Mouse (Mus musculus) heart, embryonic 11.5 days (tissue): ENCODE results near the gene Sh3bp4. TPM values are rescaled to one million over a fixed set of nuclear protein-coding genes. Genes with fewer than 3 reads are reported as not detected.

ENCODE experiments used
- ATAC-seq: fragments of 200-750 bp; cut with Nextera tagmentation; replicated peaks from 2 replicates; pipeline ENCODE4 v1.8.0; 2017; ENCODE audit warnings: moderate library complexity; ENCODE audit not compliant: insufficient number of reproducible peaks, low FRiP score, low TSS enrichment
- H3K27ac ChIP-seq: fragments of 300-500 bp; sonication (generic); 2 replicates; pipeline ENCODE4 v1.5.1; 2014; ENCODE audit warnings: mild to moderate bottlenecking, low read depth, low read length
- H3K27me3 ChIP-seq: fragments of 300-500 bp; sonication (generic); 2 replicates; pipeline ENCODE4 v1.6.1; 2014; ENCODE audit warnings: mild to moderate bottlenecking, low read length, mixed read lengths; ENCODE audit not compliant: control insufficient read depth, insufficient read depth
- H3K36me3 ChIP-seq: fragments of 300-500 bp; sonication (generic); 2 replicates; pipeline ENCODE4 v1.6.1; 2014; ENCODE audit warnings: mild to moderate bottlenecking, low read length, moderate library complexity, mixed read lengths; ENCODE audit not compliant: control insufficient read depth, insufficient read depth
- H3K4me1 ChIP-seq: fragments of 300-500 bp; sonication (generic); 2 replicates; pipeline ENCODE4 v1.6.1; 2014; ENCODE audit warnings: low read length; ENCODE audit not compliant: control insufficient read depth, insufficient read depth
- H3K4me2 ChIP-seq: fragments of 300-500 bp; sonication (generic); 2 replicates; pipeline ENCODE4 v1.6.1; 2014; ENCODE audit warnings: mild to moderate bottlenecking, moderate library complexity
- H3K4me3 ChIP-seq: fragments of 300-500 bp; sonication (generic); 2 replicates; pipeline ENCODE4 v1.5.1; 2014; ENCODE audit warnings: low read depth, low read length
- H3K9ac ChIP-seq: fragments of 300-500 bp; sonication (generic); 2 replicates; pipeline ENCODE4 v1.6.1; 2014; ENCODE audit warnings: mild to moderate bottlenecking, low read depth, low read length, moderate library complexity
- H3K9me3 ChIP-seq: fragments of 300-500 bp; sonication (generic); replicated peaks from 2 replicates; pipeline ENCODE4 v1.6.1; 2016; ENCODE audit warnings: low read length; ENCODE audit not compliant: control insufficient read depth
- WGBS: fragments of 180-500 bp; shearing (Covaris S2); extraction: QIAGEN DNeasy Blood & Tissue Kit; methylation state at CpG from one replicate; pipeline ENCODE4 v1.1.7; 2014; ENCODE audit not compliant: insufficient replicate concordance; 5-methylcytosine and 5-hydroxymethylcytosine counted together
- polyA plus RNA-seq: library from polyadenylated mRNA; unstranded; fragments of >200 nt; fragmentation: Nextera tagmentation; extraction: Ambion mirVana; gene quantifications from 2 replicates; pipeline ENCODE4 v1.2.1, GENCODE M21; 2014

Sh3bp4 gene
- polyA plus RNA-seq, 1 experiment from 2014 or later: 15.3 TPM

DNA sequence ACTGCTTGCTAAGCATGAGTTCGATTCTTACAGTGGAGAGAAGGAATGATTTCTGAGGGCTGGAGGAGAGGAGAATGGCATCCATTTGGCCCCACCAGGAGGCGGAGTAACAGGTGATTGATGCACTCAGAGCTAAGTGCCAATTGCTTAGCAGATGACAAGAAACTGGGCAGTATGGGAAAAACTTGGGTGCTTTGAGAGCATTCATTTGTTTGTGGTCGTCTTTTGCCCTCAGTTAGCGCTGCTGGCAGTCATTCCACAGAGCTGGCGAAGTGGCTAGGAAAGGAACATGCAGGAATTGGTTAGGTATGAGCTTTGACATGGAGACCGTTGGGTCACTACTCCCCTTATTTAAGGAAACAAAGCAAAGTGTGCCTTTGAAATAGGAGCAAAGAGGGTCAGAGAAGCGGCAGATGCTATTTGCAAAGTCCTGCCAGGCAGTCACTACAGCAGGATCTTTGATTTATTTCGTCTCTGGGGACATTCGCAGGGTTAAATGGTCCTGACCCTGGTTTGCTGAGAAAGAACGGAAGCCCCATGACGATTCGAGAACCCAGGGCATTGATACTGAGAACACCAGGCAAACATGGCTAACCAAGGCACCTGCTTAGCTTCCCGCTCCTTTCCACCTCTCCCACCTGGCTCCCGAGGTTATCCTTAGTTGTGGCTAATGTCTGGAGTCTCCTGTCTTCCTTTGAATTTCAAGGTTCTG is 12.1 kb downstream of the Sh3bp4 start:
- no peak for ATAC-seq
- 71% methylated on average over 14 of the region's 14 CpGs for WGBS
- Histone ChIP-seq H3K36me3 (no peaks in the 10 kb centered on the region), H3K9me3 (no peaks in the 10 kb centered on the region), H3K4me2 (no peak overlapping the region), H3K27ac (no peak overlapping the region), H3K9ac (no peak overlapping the region), H3K4me1 (peaks cover 42% of the 10 kb centered on the region), H3K27me3 (no peaks in the 10 kb centered on the region), H3K4me3 (no peak overlapping the region)

DNA sequence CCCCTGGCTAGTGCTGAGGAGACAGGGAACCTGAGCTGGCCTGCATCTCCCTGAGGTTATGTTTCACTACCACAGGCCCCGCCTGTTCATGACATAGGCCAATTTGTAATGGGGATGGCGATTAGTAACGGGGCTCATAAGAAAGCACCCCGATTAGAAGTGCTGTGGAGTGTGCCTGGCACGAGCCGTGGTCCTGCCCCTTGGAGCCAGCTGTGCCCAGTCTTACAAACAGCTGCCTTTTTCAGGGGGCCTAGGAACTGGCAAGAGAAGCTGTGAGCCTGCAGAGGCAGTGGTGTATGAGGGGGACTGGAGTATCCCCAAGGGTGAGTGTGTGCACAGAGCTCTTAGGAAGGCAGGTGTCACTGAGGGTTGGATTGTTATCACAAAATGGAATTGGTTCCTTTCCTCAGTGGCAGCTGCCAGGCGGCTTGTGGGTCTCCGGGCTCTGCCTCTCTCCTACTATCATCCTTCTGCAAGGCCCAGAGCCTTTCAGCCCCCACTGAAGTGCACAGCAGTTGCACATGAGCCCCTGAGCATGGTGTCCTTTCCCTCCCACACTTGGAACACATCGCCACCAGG is 16.4 kb downstream of the Sh3bp4 start:
- H3K4me3 ChIP-seq: no peak overlapping the region
- H3K27ac ChIP-seq: no peak overlapping the region
- H3K9ac ChIP-seq: 0 out of 2 replicates have a peak overlapping the region, but pooled peaks have one; percentile 12
- H3K27me3 ChIP-seq: no peaks in the 10 kb centered on the region
- no peaks in the 10 kb centered on the region for H3K36me3 ChIP-seq
- H3K9me3 ChIP-seq: no peaks in the 10 kb centered on the region
- peaks cover 65% of the 10 kb centered on the region for H3K4me1 ChIP-seq
- WGBS: 75% methylated on average over 9 of the region's 9 CpGs
- H3K4me2 ChIP-seq: no peak overlapping the region
- ATAC-seq: no peak

DNA sequence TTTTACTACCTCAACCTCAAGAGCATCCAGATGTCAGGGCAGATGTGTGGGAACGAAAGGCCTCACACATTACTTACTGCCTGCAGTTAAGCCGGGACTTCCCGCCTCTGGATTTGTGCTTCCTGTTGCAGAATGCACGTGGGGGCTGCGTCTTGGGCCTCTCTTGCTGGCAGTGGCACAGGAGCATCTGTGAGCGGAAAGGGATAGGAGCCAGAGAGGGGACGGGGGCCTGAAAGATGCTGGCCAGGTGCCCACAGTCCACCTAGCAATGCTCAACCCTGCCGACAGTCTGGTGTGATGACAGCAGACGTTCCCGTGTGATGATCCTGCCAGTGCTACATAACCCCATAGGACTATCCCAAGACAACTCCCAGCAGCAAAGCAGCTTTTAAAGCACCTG is 17.9 kb downstream of the Sh3bp4 start:
- no peaks in the 10 kb centered on the region for H3K27me3 ChIP-seq
- H3K4me3 ChIP-seq: no peak overlapping the region
- H3K9ac ChIP-seq: no peak overlapping the region
- H3K27ac ChIP-seq: no peak overlapping the region
- no peaks in the 10 kb centered on the region for H3K36me3 ChIP-seq
- 45% methylated on average over 10 of the region's 10 CpGs for WGBS
- no peaks in the 10 kb centered on the region for H3K9me3 ChIP-seq
- ATAC-seq: no peak
- peaks cover 71% of the 10 kb centered on the region for H3K4me1 ChIP-seq
- H3K4me2 ChIP-seq: no peak overlapping the region

DNA sequence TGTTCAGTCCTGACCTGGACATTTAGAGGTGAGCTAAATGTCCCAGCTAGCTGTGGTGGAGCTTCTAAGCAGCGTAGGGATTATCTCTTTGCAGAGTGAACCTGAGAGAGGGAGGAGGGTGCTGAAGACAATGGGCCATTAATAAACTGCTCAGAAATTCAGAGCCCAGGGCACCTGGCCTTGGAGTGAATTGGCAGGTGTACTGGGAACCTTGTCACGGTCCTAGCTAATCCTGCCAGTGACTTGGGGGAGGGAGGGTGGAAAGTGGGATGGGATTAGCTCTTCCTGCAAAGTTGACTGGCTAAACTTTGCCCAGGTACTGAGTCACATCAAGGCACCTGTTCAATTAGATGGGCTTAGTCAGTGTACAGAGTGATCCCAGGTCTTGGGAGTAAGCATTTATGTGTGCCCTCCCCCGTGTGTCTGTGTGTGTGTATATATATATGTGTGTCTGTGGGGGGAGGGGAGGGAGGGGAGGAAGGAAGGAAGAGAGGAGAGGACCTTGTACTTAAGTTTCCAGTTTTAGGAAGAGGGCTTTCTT is 18.6 kb downstream of the Sh3bp4 start:
- no peak for ATAC-seq

DNA sequence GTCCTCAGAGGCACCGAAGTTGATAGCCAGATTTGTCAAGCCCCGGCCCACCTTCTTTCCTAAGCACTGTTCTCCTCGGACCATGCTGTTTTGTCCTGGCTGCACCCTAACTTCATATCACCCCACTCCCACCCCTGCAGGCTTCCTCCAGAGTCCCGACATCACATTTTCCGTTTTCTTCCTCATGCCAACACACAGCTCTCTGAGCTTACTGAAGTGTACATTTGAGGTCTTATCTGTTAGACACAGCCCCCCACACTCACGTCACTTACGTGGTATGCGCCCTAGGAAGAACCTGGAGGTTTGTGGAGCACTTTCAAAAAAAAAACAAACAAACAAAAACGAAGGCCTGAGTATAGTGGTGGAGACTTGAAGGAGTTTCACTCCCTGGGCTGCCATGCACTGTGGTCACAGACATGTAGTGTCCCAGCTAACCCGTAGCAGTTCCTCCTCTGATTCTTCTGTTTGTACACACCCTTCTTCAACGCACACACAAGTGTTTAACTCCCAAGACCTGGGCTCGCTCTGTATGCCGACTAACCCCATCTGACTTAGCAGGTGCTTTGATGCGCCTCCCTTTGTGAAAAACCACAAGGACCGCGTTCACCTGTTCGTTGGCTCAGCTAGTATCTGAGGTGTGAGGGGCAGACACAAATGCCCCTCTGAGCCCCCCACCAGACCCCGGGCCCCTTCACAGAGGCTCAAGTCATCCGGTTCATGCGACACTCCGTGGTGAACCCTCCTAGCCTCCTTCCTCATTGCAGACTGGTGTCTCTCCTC is 19.8 kb downstream of the Sh3bp4 start:
- Histone ChIP-seq H3K4me2 (no peak overlapping the region), H3K4me1 (peaks cover 88% of the 10 kb centered on the region), H3K4me3 (no peak overlapping the region), H3K27me3 (no peaks in the 10 kb centered on the region), H3K27ac (peak overlapping the region; percentile 54), H3K9ac (no peak overlapping the region), H3K9me3 (no peaks in the 10 kb centered on the region), H3K36me3 (no peaks in the 10 kb centered on the region)
- 53% methylated on average over 21 of the region's 21 CpGs for WGBS
- no peak for ATAC-seq

More for the DNA sequence above, 18.6 kb downstream of the Sh3bp4 start:
- H3K9me3 ChIP-seq: no peaks in the 10 kb centered on the region
- H3K4me1 ChIP-seq: peaks cover 77% of the 10 kb centered on the region
- H3K27me3 ChIP-seq: no peaks in the 10 kb centered on the region
- WGBS: 53% methylated on average over 3 of the region's 3 CpGs
- no peak overlapping the region for H3K9ac ChIP-seq
- H3K27ac ChIP-seq: no peak overlapping the region
- H3K36me3 ChIP-seq: no peaks in the 10 kb centered on the region
- no peak overlapping the region for H3K4me3 ChIP-seq
- no peak overlapping the region for H3K4me2 ChIP-seq

DNA sequence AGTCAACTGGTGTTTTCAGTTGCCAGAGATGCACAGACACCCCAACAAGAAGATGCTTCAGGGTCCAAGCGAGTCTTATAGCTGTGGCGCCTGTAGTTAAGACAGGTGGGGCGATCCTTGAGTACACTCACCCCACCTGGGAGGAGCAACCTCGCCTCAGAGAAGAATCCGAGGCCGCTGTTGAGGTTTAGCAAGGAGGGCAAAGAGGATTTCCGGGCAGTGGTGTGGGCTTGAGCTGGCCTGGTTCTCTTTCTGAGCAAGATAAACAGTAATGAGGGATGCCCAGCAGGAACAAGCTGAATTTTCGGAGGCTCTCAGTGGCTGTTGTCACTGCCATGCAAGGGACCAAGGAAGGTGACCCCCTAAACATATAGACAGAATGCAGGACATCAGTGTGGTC is 20.5 kb downstream of the Sh3bp4 start:
- Histone ChIP-seq H3K36me3 (no peaks in the 10 kb centered on the region), H3K4me2 (no peak overlapping the region), H3K27me3 (no peaks in the 10 kb centered on the region), H3K4me3 (no peak overlapping the region), H3K4me1 (peaks cover 89% of the 10 kb centered on the region), H3K9me3 (no peaks in the 10 kb centered on the region), H3K9ac (no peak overlapping the region), H3K27ac (peak overlapping the region; percentile 54; the same call in 1 of the 2 replicates)
- no peak for ATAC-seq
- WGBS: 67% methylated on average over 8 of the region's 8 CpGs

DNA sequence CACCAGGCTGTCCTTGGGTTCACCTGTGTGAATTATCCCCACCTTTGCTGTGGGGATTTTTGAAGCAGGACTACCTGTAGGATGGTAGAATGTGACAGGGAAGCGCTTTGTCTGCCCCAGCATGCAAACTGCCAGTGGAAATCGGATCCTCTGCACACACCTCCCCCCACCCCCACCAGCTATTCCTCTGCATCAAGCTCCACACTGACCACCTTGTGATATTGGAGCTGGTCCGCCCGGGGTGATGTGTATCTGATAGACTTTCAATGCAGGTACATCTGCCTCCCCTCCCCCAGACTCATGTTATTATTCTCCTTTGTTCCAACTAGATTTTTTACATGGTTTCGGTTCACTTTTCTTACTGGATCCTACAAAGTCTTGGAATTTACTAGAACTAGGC is 21.8 kb downstream of the Sh3bp4 start:
- 47% methylated on average over 5 of the region's 5 CpGs for WGBS
- no peak for ATAC-seq
- H3K36me3 ChIP-seq: no peaks in the 10 kb centered on the region
- H3K4me3 ChIP-seq: no peak overlapping the region
- H3K4me1 ChIP-seq: peaks cover 87% of the 10 kb centered on the region
- H3K4me2 ChIP-seq: peak overlapping the region; percentile 46
- H3K27ac ChIP-seq: peak overlapping the region; percentile 79
- H3K9me3 ChIP-seq: no peaks in the 10 kb centered on the region
- no peaks in the 10 kb centered on the region for H3K27me3 ChIP-seq
- H3K9ac ChIP-seq: 0 out of 2 replicates have a peak overlapping the region, but pooled peaks have one; percentile 29

DNA sequence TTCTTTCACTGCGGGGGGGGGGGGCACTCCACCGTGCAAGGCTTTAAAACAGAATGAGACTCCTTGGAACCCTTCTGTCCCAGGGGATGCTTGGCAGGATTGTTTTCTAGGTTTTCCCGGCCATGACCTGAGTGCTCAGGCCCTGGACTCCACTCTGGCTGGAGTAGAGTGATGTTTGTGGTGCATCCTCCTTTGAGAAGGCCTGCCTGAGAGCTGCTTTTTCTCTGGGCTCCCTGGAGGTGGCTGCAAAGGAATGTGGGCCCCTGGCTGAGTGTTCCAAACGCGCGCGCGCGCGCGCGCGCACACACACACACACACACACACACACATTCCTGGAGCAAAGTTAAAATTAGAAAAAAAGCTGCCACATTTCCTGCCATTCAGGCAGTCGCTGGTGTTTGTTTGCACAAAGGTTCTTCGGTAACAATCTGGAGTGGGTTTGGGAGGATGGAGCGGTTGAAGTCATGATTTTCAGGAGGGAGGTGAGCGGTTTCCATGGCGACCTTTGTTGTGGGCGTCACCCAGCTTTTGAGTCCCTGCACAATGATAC is 22.3 kb downstream of the Sh3bp4 start:
- H3K36me3 ChIP-seq: no peaks in the 10 kb centered on the region
- H3K27me3 ChIP-seq: no peaks in the 10 kb centered on the region
- no peak overlapping the region for H3K4me3 ChIP-seq
- H3K27ac ChIP-seq: peak overlapping the region; percentile 79
- peak overlapping the region; percentile 46 for H3K4me2 ChIP-seq
- H3K9me3 ChIP-seq: no peaks in the 10 kb centered on the region
- WGBS: 11% methylated on average over 19 of the region's 19 CpGs
- peak; percentile 50; the same call in 1 of the 2 replicates for ATAC-seq
- H3K4me1 ChIP-seq: peaks cover 82% of the 10 kb centered on the region
- 0 out of 2 replicates have a peak overlapping the region, but pooled peaks have one; percentile 29 for H3K9ac ChIP-seq
